Mouse (Mus musculus): ENCODE results near the gene Hsf2bp.

DNA sequence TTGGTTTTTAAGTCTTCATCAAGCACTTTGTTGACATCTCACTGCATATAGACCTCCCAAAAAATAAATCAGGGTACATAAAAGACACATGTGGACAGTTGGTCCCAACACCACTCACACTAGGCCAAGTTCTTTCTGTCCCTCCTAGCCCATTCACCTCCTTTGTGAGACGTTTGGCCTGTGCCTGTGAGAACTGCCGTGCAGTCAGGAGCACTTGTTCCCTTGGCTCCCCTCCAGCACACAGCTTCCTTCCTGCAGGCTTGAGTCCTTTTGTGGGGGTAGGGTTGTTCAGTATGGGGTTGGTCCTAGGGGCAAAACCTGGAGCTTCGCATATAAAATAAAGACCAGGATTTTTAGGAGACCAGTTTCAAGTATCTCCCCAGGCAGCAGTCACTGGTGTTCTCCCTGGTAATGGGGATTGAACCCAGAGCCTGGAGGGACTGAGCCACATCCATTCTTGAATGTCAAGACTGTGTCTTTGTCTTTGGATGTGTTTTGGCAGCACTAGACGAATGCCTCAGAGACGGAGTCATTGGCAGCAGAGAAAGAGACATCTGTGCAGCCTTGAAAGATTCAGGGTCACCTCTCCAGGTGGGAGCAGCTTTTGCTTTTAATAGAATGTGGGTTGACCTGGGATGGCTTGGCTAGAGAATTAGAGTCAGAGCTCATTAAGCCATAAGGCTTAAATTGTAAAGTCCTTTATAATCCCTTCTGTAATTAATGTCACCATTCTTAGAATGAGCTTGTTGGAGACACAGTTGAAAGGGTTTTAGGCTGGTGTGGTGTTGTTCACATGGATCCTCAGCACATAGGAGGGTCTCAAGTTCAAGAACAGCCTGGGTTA, 16.3 kb upstream of the Hsf2bp start:
- no peak for TF ChIP-seq POLR2A (IDR thresholded peaks at IDR 0.05; ENCODE audit: insufficient read depth, low read depth, low read length)
- no peak for TF ChIP-seq CTCF (IDR thresholded peaks at IDR 0.05)
